Comparison of ENCODE assay signal across 23 mouse cellular contexts in the genomic region with DNA sequence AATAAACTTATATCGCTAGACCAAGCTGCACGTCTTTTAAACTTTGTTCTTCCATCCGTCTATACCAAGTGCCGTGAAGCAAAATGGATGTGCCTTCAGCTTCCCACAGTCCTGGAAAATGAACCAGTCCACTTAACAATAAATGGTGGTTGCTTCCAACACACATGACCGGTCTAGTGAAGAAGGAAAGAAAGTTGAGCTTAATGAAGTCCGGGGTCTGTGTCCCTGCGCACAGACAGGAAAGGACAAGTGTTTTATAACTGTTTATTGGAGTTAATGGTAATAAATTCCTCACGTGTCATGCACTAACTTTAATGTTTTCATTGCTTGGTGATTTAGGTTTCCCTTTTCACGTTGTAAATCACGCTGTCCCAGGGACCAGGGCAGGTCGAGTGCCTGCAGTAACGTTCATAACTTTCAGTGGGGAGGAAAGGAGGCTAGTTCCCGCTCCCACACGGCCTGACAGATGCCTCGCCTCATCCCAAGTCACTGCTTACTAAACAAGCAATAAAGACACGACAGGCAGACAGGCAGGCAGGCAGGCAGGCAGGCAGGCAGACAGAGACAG.
A peak's percentile ranks its signal among the peaks of the same experiment; 100 is the strongest.
DNase-seq lines count a peak whose midpoint lies in the region; ATAC-seq lines count a peak whose summit lies in the region.
"Had no signal": no experiment of that assay in that cellular context is flagged by ENCODE, and none has a peak within 500 bp of the region (broad histone marks: within the 10 kb centered on the region; RNA-seq: fewer than 3 reads in every experiment).

No protein-coding gene starts in this region.

- H3K27me3 ChIP-seq in kidney, embryonic 15.5 days: peaks cover 18% of the 10 kb centered on the region
- H3K27me3 ChIP-seq: forebrain, embryonic 13.5 days; hindbrain, embryonic 12.5 days; hindbrain, embryonic 15.5 days had no signal

- H3K4me3 ChIP-seq in kidney, embryonic 15.5 days (replicated peaks): no peak overlapping the region
- H3K4me3 ChIP-seq: forebrain, embryonic 10.5 days; forebrain, embryonic 13.5 days; gastrocnemius, adult 2 months; hindbrain, embryonic 12.5 days; hindbrain, embryonic 15.5 days had no signal

- no peaks in the 10 kb centered on the region for H3K36me3 ChIP-seq in kidney, embryonic 15.5 days
- H3K36me3 ChIP-seq: forebrain, embryonic 10.5 days; hindbrain, embryonic 12.5 days; hindbrain, embryonic 15.5 days had no signal

- H3K9ac ChIP-seq in kidney, embryonic 15.5 days: no peak overlapping the region
- H3K9ac ChIP-seq: forebrain, embryonic 13.5 days; hindbrain, embryonic 12.5 days; hindbrain, embryonic 15.5 days had no signal

- H3K9me3 ChIP-seq in kidney, embryonic 15.5 days (replicated peaks): peaks cover 10% of the 10 kb centered on the region
- H3K9me3 ChIP-seq: forebrain, embryonic 10.5 days; forebrain, embryonic 13.5 days; hindbrain, embryonic 12.5 days; hindbrain, embryonic 15.5 days had no signal

- peak; percentile 27 for DNase-seq in embryo, embryonic 11.5 days (ENCODE audit: low read depth, low spot score)
- DNase-seq in embryo, embryonic 11 days: no peak
- no peak for DNase-seq in kidney, adult 8-10 months
- peak; percentile 15 for DNase-seq in kidney, postnatal 10 days
- no peak for DNase-seq in kidney, adult 11 months
- peak; percentile 59 for DNase-seq in forelimb bud, embryonic 11.5 days (ENCODE audit: low read depth, low spot score)
- no peak for DNase-seq in adrenal gland, postnatal 36 days
- DNase-seq: adrenal gland, postnatal 10 days; cerebellum, adult 11 months; cerebellum, adult 2 months; cerebellum, adult 9-11 months; cerebellum, postnatal 25 days; gastrocnemius, adult 2 months; gastrocnemius, postnatal 14 days; heart, adult 11 months had no signal

- H3K4me2 ChIP-seq in kidney, embryonic 15.5 days: peak overlapping the region; percentile 47
- H3K4me2 ChIP-seq: forebrain, embryonic 13.5 days; heart, embryonic 11.5 days; hindbrain, embryonic 12.5 days; hindbrain, embryonic 15.5 days had no signal

- H3K4me1 ChIP-seq in kidney, embryonic 15.5 days: peaks cover 7% of the 10 kb centered on the region
- H3K4me1 ChIP-seq: forebrain, embryonic 10.5 days; forebrain, embryonic 13.5 days; hindbrain, embryonic 12.5 days; hindbrain, embryonic 15.5 days had no signal

- ATAC-seq in kidney, embryonic 15.5 days (replicated peaks; ENCODE audit: low FRiP score): peak; percentile 90
- ATAC-seq: activated CD4-positive, CD25-positive, alpha-beta regulatory T cell, adult 4 months; forebrain, embryonic 13.5 days; forebrain, embryonic 16.5 days had no signal

- 14% methylated on average over 16 of the region's 16 CpGs for WGBS in kidney, embryonic 15.5 days

- H3K27ac ChIP-seq in kidney, embryonic 15.5 days: peak overlapping the region; percentile 76
- H3K27ac ChIP-seq: forebrain, embryonic 10.5 days; forebrain, embryonic 13.5 days; gastrocnemius, adult 2 months; hindbrain, embryonic 12.5 days; hindbrain, embryonic 15.5 days had no signal

Comparison
In these comparisons a context has a peak if more than half of its experiments do, and no peak if none do; other contexts are left out.
1. DNase-seq: peak in embryo, embryonic 11.5 days (single experiment), kidney, postnatal 10 days (single experiment) and forelimb bud, embryonic 11.5 days (single experiment); none in embryo, embryonic 11 days (single experiment), kidney, adult 8-10 months (0 of 2), kidney, adult 11 months (single experiment) and adrenal gland, postnatal 36 days (0 of 2).